Mouse (Mus musculus) myocyte (in vitro differentiated cells): ENCODE data around the gene Creld1. TPM values are rescaled to one million over a fixed set of nuclear protein-coding genes. Genes with fewer than 3 reads are reported as not detected.

Experiments used
- H3K27me3 ChIP-seq: one replicate; pipeline ENCODE4 v1.6.1; 2011; ENCODE audit not compliant: control insufficient read depth, insufficient read depth, insufficient read length
- H3K36me3 ChIP-seq: one replicate; pipeline ENCODE4 v1.6.1; 2011; ENCODE audit not compliant: control insufficient read depth, insufficient read depth
- H3K4me2 ChIP-seq: one replicate; pipeline ENCODE4 v1.6.1; 2011; ENCODE audit warnings: low read depth, control low read depth
- H3K4me3 ChIP-seq: one replicate; pipeline ENCODE4 v1.5.1; 2011; ENCODE audit warnings: mild to moderate bottlenecking, control low read depth, moderate library complexity
- H3K79me2 ChIP-seq: one replicate; pipeline ENCODE4 v1.6.1; 2011; ENCODE audit not compliant: control insufficient read depth, insufficient read depth
- H3ac ChIP-seq: one replicate; pipeline ENCODE4 v1.6.1; 2011; ENCODE audit not compliant: control insufficient read depth, insufficient read length
- CEBPB ChIP-seq: IDR thresholded peaks from 2 replicates; pipeline ENCODE4 v1.6.1; 2011; ENCODE audit warnings: mild to moderate bottlenecking, moderate library complexity; ENCODE audit not compliant: poor library complexity, insufficient read depth, severe bottlenecking
- E2F4 ChIP-seq: IDR thresholded peaks from one replicate; pipeline ENCODE4 v1.6.1; 2011; ENCODE audit warnings: mild to moderate bottlenecking, control low read depth, moderate library complexity; ENCODE audit not compliant: insufficient read depth
- MAX ChIP-seq: IDR thresholded peaks from one replicate; pipeline ENCODE4 v1.6.1; 2011; ENCODE audit warnings: low read depth, mild to moderate bottlenecking, control low read depth
- MYOD1 ChIP-seq, 3 experiments: IDR thresholded peaks; one replicate each; pipeline ENCODE4 v1.6.1; 2011; ENCODE audit warnings: control low read depth in 2 of 3, low read depth in 2 of 3, mild to moderate bottlenecking in 2 of 3, moderate library complexity in 1 of 3; ENCODE audit not compliant: insufficient read length in 2 of 3, control insufficient read depth in 1 of 3
- MYOG ChIP-seq, 3 experiments: IDR thresholded peaks; one replicate each; pipeline ENCODE4 v1.6.1; 2011; ENCODE audit warnings: control low read depth in 2 of 3, low read depth in 2 of 3, mild to moderate bottlenecking in 2 of 3; ENCODE audit not compliant: insufficient read length in 2 of 3, control insufficient read depth in 1 of 3, insufficient read depth in 1 of 3
- POLR2A ChIP-seq: IDR thresholded peaks from one replicate; pipeline ENCODE4 v1.6.1; 2011; ENCODE audit warnings: low read depth, mild to moderate bottlenecking, control low read depth, moderate library complexity; ENCODE audit not compliant: insufficient read length
- POLR2AphosphoS2 ChIP-seq: IDR thresholded peaks from one replicate; pipeline ENCODE4 v1.6.1; 2011; ENCODE audit warnings: low read depth, control low read depth; ENCODE audit not compliant: insufficient read length
- REST ChIP-seq: IDR thresholded peaks from one replicate; pipeline ENCODE4 v1.6.1; 2011; ENCODE audit warnings: mild to moderate bottlenecking, control low read depth, moderate library complexity; ENCODE audit not compliant: insufficient read depth, insufficient read length
- SRF ChIP-seq: IDR thresholded peaks from one replicate; pipeline ENCODE4 v1.6.1; 2011; ENCODE audit warnings: low read depth; ENCODE audit not compliant: control insufficient read depth, insufficient read length
- TCF12 ChIP-seq: IDR thresholded peaks from one replicate; pipeline ENCODE4 v1.6.1; 2011; ENCODE audit warnings: mild to moderate bottlenecking, control low read depth; ENCODE audit not compliant: poor library complexity, insufficient read depth, severe bottlenecking
- TCF3 ChIP-seq: IDR thresholded peaks from one replicate; pipeline ENCODE4 v1.6.1; 2011; ENCODE audit warnings: low read depth, control low read depth; ENCODE audit not compliant: insufficient read length
- USF1 ChIP-seq: IDR thresholded peaks from one replicate; pipeline ENCODE4 v1.6.1; 2011; ENCODE audit warnings: low read depth, mild to moderate bottlenecking, control low read depth, moderate library complexity
- polyA plus RNA-seq: library from polyadenylated mRNA; unstranded; fragments of >200 nt; fragmentation: generic; extraction: Trizol; gene quantifications from one replicate; pipeline ENCODE4 v1.2.1, GENCODE M21; 2012; ENCODE audit warnings: missing spikeins

Creld1 gene
- polyA plus RNA-seq, result 78.2 TPM

DNA sequence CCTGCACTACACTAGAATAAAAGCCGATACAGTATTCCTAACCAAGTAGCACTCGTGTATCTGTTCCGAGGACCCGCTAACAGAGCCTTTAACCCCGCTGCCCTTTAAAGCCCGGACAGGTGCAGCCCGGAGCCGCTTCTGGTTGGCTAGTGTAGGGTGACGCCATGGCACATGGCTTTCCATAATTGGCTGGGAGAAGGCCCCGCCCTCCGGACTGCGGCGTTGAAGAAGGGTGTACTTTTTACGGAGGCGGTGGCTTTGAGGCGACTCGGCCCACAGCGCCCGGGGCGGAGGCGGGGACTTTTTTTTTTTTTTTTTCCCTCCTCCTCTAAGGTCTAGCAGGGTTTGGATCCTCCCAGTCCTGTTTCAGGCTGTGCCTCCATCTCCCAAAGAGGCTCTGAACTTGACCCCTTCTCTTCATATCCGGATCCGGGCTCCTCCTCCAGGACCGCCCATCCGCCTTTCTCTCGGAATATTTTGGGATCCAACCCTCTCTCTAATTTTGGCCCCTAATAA is at the start of gene Creld1:
Gene Creld1, plus strand, starts transcription at position 198 of the 516 bp plus-strand sequence.
- TF ChIP-seq POLR2A (peak; percentile 13), POLR2AphosphoS2 (no peak), MAX (no peak)
- Histone ChIP-seq H3K79me2 (no peaks in the 10 kb centered on the region), H3K4me2 (peak within 1 kb of the TSS; percentile 80), H3ac (no peak within 1 kb of the TSS), H3K27me3 (no peaks in the 10 kb centered on the region), H3K4me3 (peak within 1 kb of the TSS; percentile 33), H3K36me3 (peaks cover 2% of the 10 kb centered on the region)

GRCm38 (mm10) chr6:113433661-113434060 is 49.4 kb upstream of the Creld1 start:
- no peak for TF ChIP-seq MAX
- no peak for TF ChIP-seq TCF3
- Histone ChIP-seq H3K4me3 (no peak overlapping the region), H3K79me2 (no peaks in the 10 kb centered on the region), H3ac (no peak overlapping the region), H3K36me3 (no peaks in the 10 kb centered on the region), H3K27me3 (peaks cover 19% of the 10 kb centered on the region), H3K4me2 (no peak overlapping the region)

DNA sequence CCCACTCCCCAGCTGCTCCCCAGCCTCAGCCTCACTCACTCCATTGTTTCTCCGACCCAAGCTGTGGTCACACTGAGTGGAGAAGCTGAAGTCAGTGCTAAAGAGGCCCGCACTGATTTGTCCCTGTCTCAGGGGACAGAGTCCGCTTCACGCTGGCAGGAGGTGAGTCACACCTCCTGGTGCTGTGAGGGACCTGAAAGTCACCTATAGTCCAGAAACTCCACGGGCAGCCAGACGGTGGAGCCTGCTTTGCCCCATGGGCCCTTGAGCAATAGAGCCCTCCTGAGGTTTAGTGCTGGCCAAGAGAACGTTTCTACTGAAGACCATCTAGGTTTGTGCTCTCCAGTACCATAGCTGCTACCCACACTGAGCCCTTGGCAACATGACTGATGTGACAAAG is 48.4 kb upstream of the Creld1 start:
- no peak overlapping the region for H3ac ChIP-seq
- H3K36me3 ChIP-seq, result no peaks in the 10 kb centered on the region
- no peak overlapping the region for H3K4me2 ChIP-seq
- no peaks in the 10 kb centered on the region for H3K79me2 ChIP-seq
- no peak overlapping the region for H3K4me3 ChIP-seq
- TF ChIP-seq SRF, result no peak
- TF ChIP-seq MAX, result no peak
- TF ChIP-seq MYOG (IDR thresholded peaks at IDR 0.05; ENCODE audit: control insufficient read depth in 1 of 3, insufficient read depth in 1 of 3, insufficient read length in 2 of 3, low read depth in 2 of 3), result no peak
- no peak for TF ChIP-seq USF1
- TF ChIP-seq MYOD1 (IDR thresholded peaks at IDR 0.05; ENCODE audit: control insufficient read depth in 1 of 3, insufficient read length in 2 of 3, low read depth in 2 of 3), result no peak
- TF ChIP-seq TCF12, result no peak
- peaks cover 19% of the 10 kb centered on the region for H3K27me3 ChIP-seq

DNA sequence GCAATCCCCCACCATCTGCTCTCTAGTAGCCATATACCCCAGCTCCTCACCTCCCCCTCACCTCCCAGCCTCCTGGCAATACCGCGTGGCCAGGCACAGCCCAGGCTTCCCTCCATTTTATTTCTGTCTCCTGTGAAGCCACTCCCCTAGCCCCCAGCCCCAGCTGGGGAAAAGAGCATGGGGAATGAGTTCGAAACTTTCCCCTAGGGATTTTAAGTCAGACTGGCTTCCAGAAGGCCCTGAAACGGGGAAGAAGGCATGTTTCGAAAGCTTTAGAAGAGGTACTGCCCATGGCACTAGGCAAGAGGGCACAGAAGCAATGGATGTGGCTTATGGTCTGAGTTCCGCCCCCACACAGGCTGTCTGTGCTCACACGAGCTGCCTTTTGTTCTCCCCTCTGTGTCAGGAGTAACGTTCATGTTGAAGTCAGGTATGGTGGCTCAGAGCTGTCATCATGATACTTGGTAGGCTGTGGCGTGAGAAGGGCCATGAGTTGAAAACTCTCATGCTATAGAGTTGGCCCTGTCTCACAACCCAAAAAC is 47.4 kb upstream of the Creld1 start, which contains the start of gene Cidec:
Gene Cidec, minus strand, starts transcription at position 97 of the 542 bp plus-strand sequence.
- Histone ChIP-seq H3K4me3 (no peak within 1 kb of the TSS), H3K79me2 (no peaks in the 10 kb centered on the region), H3K36me3 (no peaks in the 10 kb centered on the region), H3ac (no peak within 1 kb of the TSS), H3K27me3 (peaks cover 19% of the 10 kb centered on the region), H3K4me2 (no peak within 1 kb of the TSS)
- no peak for TF ChIP-seq REST
- TF ChIP-seq MYOD1 (IDR thresholded peaks at IDR 0.05; ENCODE audit: control insufficient read depth in 1 of 3, insufficient read length in 2 of 3, low read depth in 2 of 3), result no peak
- TF ChIP-seq MAX, result no peak
- no peak for TF ChIP-seq TCF12
- no peak for TF ChIP-seq TCF3
- TF ChIP-seq USF1, result no peak
- no peak for TF ChIP-seq POLR2A
- TF ChIP-seq MYOG (IDR thresholded peaks at IDR 0.05; ENCODE audit: control insufficient read depth in 1 of 3, insufficient read depth in 1 of 3, insufficient read length in 2 of 3, low read depth in 2 of 3), result no peak
- TF ChIP-seq CEBPB, result no peak
- no peak for TF ChIP-seq E2F4

GRCm38 (mm10) chr6:113437135-113437534 is 46.0 kb upstream of the Creld1 start:
- TF ChIP-seq POLR2AphosphoS2 (no peak), TCF12 (no peak), POLR2A (no peak), MYOG (IDR thresholded peaks at IDR 0.05; ENCODE audit: control insufficient read depth in 1 of 3, insufficient read depth in 1 of 3, insufficient read length in 2 of 3, low read depth in 2 of 3) (no peak), REST (no peak), CEBPB (no peak), USF1 (no peak), MYOD1 (IDR thresholded peaks at IDR 0.05; ENCODE audit: control insufficient read depth in 1 of 3, insufficient read length in 2 of 3, low read depth in 2 of 3) (no peak), E2F4 (no peak), SRF (no peak), TCF3 (no peak)
- no peak overlapping the region for H3K4me3 ChIP-seq
- H3K36me3 ChIP-seq, result no peaks in the 10 kb centered on the region
- H3K79me2 ChIP-seq, result no peaks in the 10 kb centered on the region
- peaks cover 19% of the 10 kb centered on the region for H3K27me3 ChIP-seq
- H3ac ChIP-seq, result no peak overlapping the region
- no peak overlapping the region for H3K4me2 ChIP-seq
